Mouse (Mus musculus) cerebellum, postnatal 10 days (tissue): ENCODE measurements around the gene Zic5.

Experiments used
- DNase-seq, 2 experiments: peaks; one replicate each; pipeline ENCODE4 v3.0.0; 2021; ENCODE audit warnings: mixed read lengths in 2 of 2

Zic5 gene

GRCm38 (mm10) chr14:122479461-122480109 is 14.1 kb upstream of the Zic5 start:
- DNase-seq: peak; percentile 20 to 46

DNA sequence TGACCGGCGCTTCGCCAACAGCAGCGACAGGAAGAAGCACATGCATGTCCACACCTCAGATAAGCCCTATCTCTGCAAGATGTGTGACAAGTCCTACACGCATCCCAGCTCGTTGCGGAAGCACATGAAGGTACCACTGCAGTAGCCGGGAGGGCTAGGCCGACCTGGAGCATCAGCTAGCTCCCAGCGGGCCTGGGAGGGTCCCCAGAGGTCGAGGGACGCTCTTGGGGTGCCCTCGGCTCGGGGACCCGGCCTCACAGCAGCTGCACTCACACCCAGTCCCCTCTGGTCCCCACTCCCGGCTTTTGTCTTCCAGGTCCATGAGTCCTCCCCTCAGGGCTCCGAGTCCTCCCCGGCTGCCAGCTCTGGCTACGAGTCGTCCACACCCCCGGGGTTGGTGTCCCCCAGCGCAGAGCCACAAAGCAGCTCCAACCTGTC is 13.1 kb upstream of the Zic5 start:
- peak; percentile 77 to 82 for DNase-seq

DNA sequence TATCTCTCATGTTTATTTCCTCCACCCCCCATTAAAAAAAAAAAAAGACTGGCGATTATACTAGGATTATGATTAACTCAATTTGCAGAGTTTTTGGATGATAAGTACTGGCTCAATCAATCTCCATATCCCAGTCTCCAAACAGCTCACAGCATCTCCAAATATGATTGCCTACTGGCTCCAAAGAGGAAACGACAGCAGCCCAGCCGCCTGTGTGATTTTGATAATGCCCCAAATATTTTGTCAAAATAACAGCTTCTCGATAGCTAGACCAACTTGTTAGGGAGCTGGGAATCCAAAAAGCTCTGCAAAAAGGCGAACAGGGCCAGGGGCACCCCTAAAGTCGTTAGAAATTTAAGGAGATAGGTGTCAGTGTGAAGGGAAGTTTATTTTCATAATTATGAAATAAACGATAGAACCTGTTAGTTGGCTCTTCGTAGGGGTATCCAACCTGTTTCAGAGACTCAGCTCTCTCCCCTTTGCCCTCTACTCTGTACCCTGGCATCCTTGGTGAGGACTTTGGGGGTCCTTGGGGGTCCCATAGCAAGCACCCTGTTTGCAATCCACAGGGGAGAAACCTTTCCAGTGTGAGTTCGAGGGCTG is 12.6 kb upstream of the Zic5 start:
- no peak for DNase-seq

GRCm38 (mm10) chr14:122477261-122477671 is 11.8 kb upstream of the Zic5 start:
- peak; percentile 46 to 61 for DNase-seq

- DNase-seq: no peak
These were observed 11.3 kb upstream of the Zic5 start for GRCm38 (mm10) chr14:122476822-122477215.

GRCm38 (mm10) chr14:122476041-122476821 is 10.8 kb upstream of the Zic5 start:
- DNase-seq: peak; percentile 72 to 76

GRCm38 (mm10) chr14:122475557-122476040 is 10.1 kb upstream of the Zic5 start:
- DNase-seq: no peak

DNA sequence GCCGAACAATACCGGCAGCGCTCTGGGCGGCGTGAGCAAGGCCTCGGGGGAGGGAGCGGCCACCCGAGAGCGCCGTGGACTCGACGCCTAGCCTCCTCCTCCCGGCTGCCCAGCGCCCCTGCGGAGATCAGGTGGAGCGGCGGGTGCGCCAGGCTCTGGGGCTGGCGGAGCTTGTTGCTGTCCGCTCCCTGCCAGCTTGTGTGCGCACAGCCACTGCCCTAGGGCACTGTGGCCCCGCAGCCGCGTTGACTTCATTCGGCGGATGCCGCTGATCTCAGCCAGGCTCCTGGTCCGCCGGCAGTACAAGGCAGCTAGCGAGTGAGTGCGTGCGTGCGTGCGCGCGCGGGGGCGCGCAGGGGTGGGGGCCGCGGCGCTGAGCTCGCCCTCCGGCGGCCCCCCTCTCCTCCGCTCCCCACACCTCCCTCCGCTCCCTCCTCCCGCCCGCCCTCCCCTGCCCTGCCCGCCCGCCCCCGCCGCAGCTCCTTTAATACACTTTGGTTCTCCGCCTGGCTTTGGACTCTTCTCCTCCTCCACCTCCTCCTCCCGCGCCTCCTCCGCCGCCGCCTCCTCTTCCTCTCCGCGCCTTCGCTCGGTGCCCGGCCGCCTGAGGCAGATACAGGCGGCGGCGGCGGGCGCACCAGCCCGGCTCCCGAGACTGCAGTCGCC is 9.5 kb upstream of the Zic5 start, which contains the start of gene Zic2:
Zic2 (plus strand) TSS at position 545 of the 666 bp plus-strand sequence.
- peak; percentile 96 for DNase-seq

- DNase-seq: peak; percentile 93 to 97
These were observed 8.8 kb upstream of the Zic5 start for GRCm38 (mm10) chr14:122474041-122474890.

- peak; percentile 74 to 78 for DNase-seq
These were observed 7.8 kb upstream of the Zic5 start for GRCm38 (mm10) chr14:122473211-122473751.

GRCm38 (mm10) chr14:122472647-122473046 is 7.2 kb upstream of the Zic5 start:
- DNase-seq: peak; percentile 69 to 77

- DNase-seq: peak; percentile 76
These were observed 6.7 kb upstream of the Zic5 start for GRCm38 (mm10) chr14:122472161-122472560.

DNA sequence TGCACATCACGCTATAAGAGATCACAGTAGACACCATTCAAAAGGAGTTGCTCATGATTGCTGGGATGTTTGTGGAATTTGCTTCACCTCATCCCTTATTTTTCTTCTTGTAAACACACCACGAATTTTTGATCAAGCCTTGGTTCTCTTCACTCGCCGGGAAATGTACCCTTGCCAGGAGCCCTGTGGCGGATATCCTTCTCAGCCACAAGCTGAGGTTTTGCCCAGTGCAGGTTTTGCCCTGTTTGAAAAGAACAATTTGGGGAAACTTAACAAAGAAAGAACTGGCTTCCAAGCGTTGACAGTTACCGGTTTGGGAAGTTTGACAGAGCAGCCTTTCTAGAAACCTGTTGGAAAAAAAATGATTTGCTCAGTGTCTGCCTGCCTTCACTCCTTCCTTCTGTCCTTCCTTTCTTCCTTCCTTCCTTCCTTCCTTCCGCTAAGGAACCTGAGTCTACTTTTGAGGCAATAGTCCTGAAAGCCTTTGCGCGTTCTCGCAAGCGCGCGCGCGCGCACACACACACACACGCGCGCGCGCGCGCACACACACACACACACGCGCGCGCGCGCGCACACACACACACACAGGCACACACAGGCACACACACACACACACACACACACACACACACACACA is 6.1 kb upstream of the Zic5 start:
- DNase-seq: peak; percentile 85 to 88

GRCm38 (mm10) chr14:122468971-122469755 is 3.7 kb upstream of the Zic5 start:
- DNase-seq: peak; percentile 70 to 79

GRCm38 (mm10) chr14:122467926-122468841 is 2.7 kb upstream of the Zic5 start:
- peak; percentile 69 to 71 for DNase-seq

DNA sequence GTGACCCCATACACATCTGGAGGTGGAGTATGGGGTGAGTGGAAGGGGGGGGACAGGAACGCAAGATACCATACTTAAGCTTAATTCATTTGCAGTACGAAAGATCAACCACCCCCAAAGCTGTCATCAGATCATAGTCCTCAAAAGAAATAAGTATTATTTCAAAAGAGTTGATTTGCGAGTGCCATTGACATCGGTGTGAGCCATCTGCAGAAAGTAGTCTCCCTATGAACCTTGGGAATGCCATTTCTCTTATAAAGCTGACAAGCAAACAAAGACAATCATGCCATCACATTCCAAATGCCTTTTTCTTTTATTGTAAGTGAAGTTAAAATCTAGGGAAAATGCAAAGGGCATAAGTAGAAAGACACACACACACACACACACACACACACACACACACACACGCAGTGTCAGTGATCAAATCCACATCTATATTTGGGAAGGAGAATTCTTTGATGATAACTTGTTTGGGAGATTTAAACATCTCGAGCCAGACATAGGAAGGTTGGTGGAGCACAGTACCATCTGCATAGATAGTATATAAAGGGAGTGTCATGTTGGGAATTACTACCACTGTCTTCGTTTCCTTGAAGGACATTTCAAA is 1.4 kb upstream of the Zic5 start:
- peak; percentile 32 to 42 for DNase-seq

GRCm38 (mm10) chr14:122465931-122466490 is 534 bp upstream of the Zic5 start:
- DNase-seq: peak; percentile 50 to 56

GRCm38 (mm10) chr14:122464351-122464762 is 1.1 kb downstream of the Zic5 start:
- DNase-seq: no peak
